Mouse (Mus musculus) forebrain, embryonic 11.5 days (tissue): ENCODE results near the gene Lingo1. TPM values are rescaled to one million over a fixed set of nuclear protein-coding genes. Genes with fewer than 3 reads are reported as not detected.

ENCODE experiments used
- ATAC-seq: fragments of 200-750 bp; cut with Nextera tagmentation; replicated peaks from 2 replicates; pipeline ENCODE4 v1.8.0; 2017; ENCODE audit warnings: moderate TSS enrichment; ENCODE audit not compliant: low FRiP score
- DNase-seq: peaks from one replicate; pipeline ENCODE4 v3.0.0-alpha.2; 2017; ENCODE audit warnings: low spot score
- H3K27ac ChIP-seq: fragments of 300-500 bp; sonication (generic); 2 replicates; pipeline ENCODE4 v1.5.1; 2014; ENCODE audit warnings: low read depth, low read length
- H3K27me3 ChIP-seq: fragments of 300-500 bp; sonication (generic); 2 replicates; pipeline ENCODE4 v1.6.1; 2014; ENCODE audit warnings: mild to moderate bottlenecking, low read length, mixed read lengths; ENCODE audit not compliant: control insufficient read depth, insufficient read depth
- H3K36me3 ChIP-seq: fragments of 300-500 bp; sonication (generic); 2 replicates; pipeline ENCODE4 v1.6.1; 2014; ENCODE audit warnings: mild to moderate bottlenecking, low read length, moderate library complexity, mixed read lengths; ENCODE audit not compliant: control insufficient read depth, insufficient read depth
- H3K4me1 ChIP-seq: fragments of 300-500 bp; sonication (generic); replicated peaks from 2 replicates; pipeline ENCODE4 v1.6.1; 2014; ENCODE audit warnings: low read length, mixed read lengths; ENCODE audit not compliant: control insufficient read depth, insufficient read depth
- H3K4me2 ChIP-seq: fragments of 300-500 bp; sonication (generic); 2 replicates; pipeline ENCODE4 v1.6.1; 2014; ENCODE audit warnings: low read depth, mild to moderate bottlenecking, low read length, moderate library complexity, mixed read lengths; ENCODE audit not compliant: severe bottlenecking
- H3K4me3 ChIP-seq: fragments of 300-500 bp; sonication (generic); 2 replicates; pipeline ENCODE4 v1.5.1; 2014; ENCODE audit warnings: low read depth, low read length
- H3K9ac ChIP-seq: fragments of 300-500 bp; sonication (generic); 2 replicates; pipeline ENCODE4 v1.6.1; 2014; ENCODE audit warnings: low read length
- H3K9me3 ChIP-seq: fragments of 300-500 bp; sonication (generic); 2 replicates; pipeline ENCODE4 v1.6.1; 2016; ENCODE audit warnings: low read length, mixed read lengths; ENCODE audit not compliant: control insufficient read depth
- WGBS: fragments of 180-500 bp; shearing (Covaris S2); extraction: QIAGEN DNeasy Blood & Tissue Kit; methylation state at CpG from one replicate; pipeline ENCODE4 v1.1.7; 2014; 5-methylcytosine and 5-hydroxymethylcytosine counted together
- polyA plus RNA-seq: library from polyadenylated mRNA; unstranded; fragments of >200 nt; fragmentation: Nextera tagmentation; extraction: Ambion mirVana; gene quantifications from 2 replicates; pipeline ENCODE4 v1.2.1, GENCODE M21; 2014

Lingo1 gene
- polyA plus RNA-seq, 1 experiment from 2014 or later: 2.5 TPM

- DNase-seq (no peak), ATAC-seq (no peak)
- Histone ChIP-seq H3K4me2 (no peak overlapping the region), H3K4me1 (no peaks in the 10 kb centered on the region), H3K27me3 (peaks cover 19% of the 10 kb centered on the region), H3K9me3 (no peaks in the 10 kb centered on the region), H3K9ac (no peak overlapping the region), H3K36me3 (no peaks in the 10 kb centered on the region), H3K27ac (no peak overlapping the region), H3K4me3 (no peak overlapping the region)
- WGBS: 18% methylated on average over 42 of the region's 42 CpGs
Observed at GRCm38 (mm10) chr9:56620512-56621371, 175.5 kb downstream of the Lingo1 start.

DNA sequence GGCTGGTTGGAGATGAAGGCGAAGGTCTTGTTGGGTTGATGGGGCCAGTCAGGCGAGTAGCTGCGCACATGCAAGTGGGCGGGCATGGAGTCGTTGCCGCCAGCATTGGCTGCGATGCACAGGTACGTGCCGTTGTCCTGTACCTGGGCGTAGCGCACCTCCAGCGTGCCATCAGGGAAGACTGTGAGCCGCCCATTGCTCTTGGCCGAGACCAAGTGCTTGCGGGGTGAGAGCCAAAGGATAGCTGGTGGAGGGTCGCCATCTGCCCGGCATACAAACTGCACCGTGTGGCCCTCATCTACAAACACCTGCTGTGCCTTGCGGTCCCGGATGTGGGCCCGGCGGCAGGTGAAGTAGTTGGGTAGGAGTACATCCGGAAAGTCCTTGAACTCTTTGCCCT, 176.6 kb downstream of the Lingo1 start:
- no peak overlapping the region for H3K27ac ChIP-seq
- ATAC-seq (no peak), DNase-seq (no peak)
- H3K4me3 ChIP-seq: no peak overlapping the region
- H3K4me2 ChIP-seq: no peak overlapping the region
- H3K9me3 ChIP-seq: no peaks in the 10 kb centered on the region
- H3K27me3 ChIP-seq: peaks cover 19% of the 10 kb centered on the region
- no peaks in the 10 kb centered on the region for H3K36me3 ChIP-seq
- no peak overlapping the region for H3K9ac ChIP-seq
- 80% methylated on average over 23 of the region's 23 CpGs for WGBS
- no peaks in the 10 kb centered on the region for H3K4me1 ChIP-seq

DNA sequence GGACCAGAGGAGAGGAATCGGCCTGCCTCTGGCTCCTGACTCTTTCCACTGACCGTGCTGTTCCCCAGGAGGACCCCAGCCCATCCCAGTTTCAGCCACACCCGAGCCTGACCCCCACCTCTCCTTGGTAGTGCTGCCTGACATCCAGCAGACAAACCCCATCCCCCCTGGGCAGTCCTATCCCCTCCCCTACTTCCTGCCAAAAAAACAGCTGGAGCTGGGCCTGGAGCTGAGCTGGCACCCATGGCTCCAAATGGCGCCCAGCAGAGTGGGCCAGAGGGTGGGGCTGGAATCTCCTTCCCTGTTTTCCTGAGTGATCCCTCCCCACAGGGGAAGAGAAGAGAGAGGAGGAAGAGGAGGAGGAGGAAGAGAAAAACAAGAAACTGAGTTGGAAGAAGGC, 177.6 kb downstream of the Lingo1 start:
- H3K4me1 ChIP-seq: no peaks in the 10 kb centered on the region
- DNase-seq: no peak

GRCm38 (mm10) chr9:56616061-56616460, 180.2 kb downstream of the Lingo1 start:
- WGBS: 83% methylated on average over 3 of the region's 3 CpGs
- DNase-seq: no peak
- no peaks in the 10 kb centered on the region for H3K36me3 ChIP-seq
- H3K27ac ChIP-seq: no peak overlapping the region
- no peaks in the 10 kb centered on the region for H3K9me3 ChIP-seq
- ATAC-seq: no peak
- H3K9ac ChIP-seq: no peak overlapping the region
- H3K27me3 ChIP-seq: peaks cover 13% of the 10 kb centered on the region
- H3K4me1 ChIP-seq: no peaks in the 10 kb centered on the region
- H3K4me2 ChIP-seq: no peak overlapping the region
- no peak overlapping the region for H3K4me3 ChIP-seq

More for the DNA sequence above, 177.6 kb downstream of the Lingo1 start:
- H3K27ac ChIP-seq: no peak overlapping the region
- WGBS: 83% methylated on average over 4 of the region's 4 CpGs
- no peak overlapping the region for H3K4me2 ChIP-seq
- no peaks in the 10 kb centered on the region for H3K9me3 ChIP-seq
- no peak overlapping the region for H3K9ac ChIP-seq
- ATAC-seq: no peak
- peaks cover 19% of the 10 kb centered on the region for H3K27me3 ChIP-seq
- H3K36me3 ChIP-seq: no peaks in the 10 kb centered on the region
- H3K4me3 ChIP-seq: no peak overlapping the region

- Histone ChIP-seq H3K9ac (no peak overlapping the region), H3K9me3 (no peaks in the 10 kb centered on the region), H3K27ac (no peak overlapping the region), H3K4me1 (peaks cover 6% of the 10 kb centered on the region; the same call in 1 of the 2 replicates), H3K27me3 (peaks cover 4% of the 10 kb centered on the region), H3K4me2 (no peak overlapping the region), H3K4me3 (no peak overlapping the region), H3K36me3 (no peaks in the 10 kb centered on the region)
- WGBS: 64% methylated on average over 12 of the region's 12 CpGs
- ATAC-seq: no peak
- DNase-seq: no peak
Observed at GRCm38 (mm10) chr9:56612798-56613183, 183.5 kb downstream of the Lingo1 start.

- peaks cover 6% of the 10 kb centered on the region; the same call in 1 of the 2 replicates for H3K4me1 ChIP-seq
- 87% methylated on average over 8 of the region's 8 CpGs for WGBS
Observed at GRCm38 (mm10) chr9:56611912-56612797, 184.1 kb downstream of the Lingo1 start.

GRCm38 (mm10) chr9:56610955-56611354, 185.3 kb downstream of the Lingo1 start:
- Histone ChIP-seq H3K4me3 (no peak overlapping the region), H3K4me1 (peaks cover 6% of the 10 kb centered on the region; the same call in 1 of the 2 replicates), H3K4me2 (no peak overlapping the region), H3K9me3 (no peaks in the 10 kb centered on the region), H3K9ac (no peak overlapping the region), H3K27me3 (peaks cover 4% of the 10 kb centered on the region), H3K27ac (no peak overlapping the region), H3K36me3 (no peaks in the 10 kb centered on the region)
- ATAC-seq (no peak), DNase-seq (no peak)
- 93% methylated on average over 6 of the region's 6 CpGs for WGBS

More at GRCm38 (mm10) chr9:56611912-56612797, 184.1 kb downstream of the Lingo1 start:
- ATAC-seq: no peak
- Histone ChIP-seq H3K27me3 (peaks cover 4% of the 10 kb centered on the region), H3K9ac (no peak overlapping the region), H3K4me3 (no peak overlapping the region), H3K4me2 (no peak overlapping the region), H3K27ac (no peak overlapping the region), H3K9me3 (no peaks in the 10 kb centered on the region), H3K36me3 (no peaks in the 10 kb centered on the region)
- no peak for DNase-seq

DNA sequence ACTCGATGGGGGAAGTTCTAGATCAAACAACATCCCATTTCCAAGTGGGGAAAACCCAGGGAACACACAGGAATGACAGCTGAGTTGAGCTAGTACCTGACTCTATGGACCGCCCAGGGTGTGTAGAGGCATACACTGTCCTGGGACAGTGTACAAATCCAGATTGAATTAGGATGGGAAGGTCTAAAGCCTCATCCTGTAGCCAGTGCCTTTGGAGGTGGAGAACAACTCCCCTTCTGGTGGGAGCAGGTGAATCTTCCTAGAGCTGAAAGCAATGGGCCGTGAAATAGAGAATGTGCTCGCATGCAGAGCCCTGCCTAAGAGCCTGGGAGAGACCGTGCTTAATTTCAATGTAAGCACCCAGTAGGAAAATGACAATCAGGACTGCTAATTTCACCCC, 185.8 kb downstream of the Lingo1 start:
- H3K27me3 ChIP-seq: peaks cover 4% of the 10 kb centered on the region
- no peak overlapping the region for H3K9ac ChIP-seq

More for the DNA sequence above, 185.8 kb downstream of the Lingo1 start:
- Histone ChIP-seq H3K9me3 (no peaks in the 10 kb centered on the region), H3K4me1 (peaks cover 6% of the 10 kb centered on the region; the same call in 1 of the 2 replicates), H3K36me3 (no peaks in the 10 kb centered on the region), H3K27ac (no peak overlapping the region), H3K4me2 (no peak overlapping the region), H3K4me3 (no peak overlapping the region)
- DNase-seq (no peak), ATAC-seq (no peak)
- 68% methylated on average over 5 of the region's 5 CpGs for WGBS
